Mouse (Mus musculus) embryonic facial prominence, embryonic 15.5 days (tissue): ENCODE measurements around the gene Fli1. TPM values are rescaled to one million over a fixed set of nuclear protein-coding genes. Genes with fewer than 3 reads are reported as not detected.

Experiments
- ATAC-seq: fragments of 200-750 bp; cut with Nextera tagmentation; 2 replicates; pipeline ENCODE4 v1.8.0; 2017; ENCODE audit warnings: low read depth, moderate TSS enrichment; ENCODE audit not compliant: insufficient number of reproducible peaks, low FRiP score, low TSS enrichment
- H3K27ac ChIP-seq: fragments of 300-500 bp; sonication (generic); replicated peaks from 2 replicates; pipeline ENCODE4 v1.5.1; 2015; ENCODE audit warnings: mild to moderate bottlenecking, inconsistent platforms
- H3K27me3 ChIP-seq: fragments of 300-500 bp; sonication (generic); 2 replicates; pipeline ENCODE4 v1.6.1; 2015; ENCODE audit warnings: inconsistent platforms
- H3K36me3 ChIP-seq: fragments of 300-500 bp; sonication (generic); 2 replicates; pipeline ENCODE4 v1.6.1; 2015; ENCODE audit warnings: mild to moderate bottlenecking, inconsistent platforms
- H3K4me1 ChIP-seq: fragments of 300-500 bp; sonication (generic); 2 replicates; pipeline ENCODE4 v1.6.1; 2015; ENCODE audit warnings: inconsistent platforms
- H3K4me2 ChIP-seq: fragments of 300-500 bp; sonication (generic); replicated peaks from 2 replicates; pipeline ENCODE4 v1.6.1; 2015; ENCODE audit warnings: mild to moderate bottlenecking, inconsistent platforms
- H3K4me3 ChIP-seq: fragments of 300-500 bp; sonication (generic); replicated peaks from 2 replicates; pipeline ENCODE4 v1.5.1; 2015; ENCODE audit warnings: mild to moderate bottlenecking, inconsistent platforms
- H3K9ac ChIP-seq: fragments of 300-500 bp; sonication (generic); 2 replicates; pipeline ENCODE4 v1.6.1; 2015; ENCODE audit warnings: inconsistent platforms
- H3K9me3 ChIP-seq: fragments of 300-500 bp; sonication (generic); replicated peaks from 2 replicates; pipeline ENCODE4 v1.6.1; 2016; ENCODE audit warnings: inconsistent platforms
- WGBS: fragments of 180-500 bp; shearing (Covaris S2); methylation state at CpG from one replicate; pipeline ENCODE4 v1.1.7; 2015; 5-methylcytosine and 5-hydroxymethylcytosine counted together
- polyA plus RNA-seq: library from polyadenylated mRNA; unstranded; fragments of >200 nt; fragmentation: Nextera tagmentation; extraction: Ambion mirVana; gene quantifications from 2 replicates; pipeline ENCODE4 v1.2.1, GENCODE M21; 2015

Gene Fli1
- polyA plus RNA-seq, 1 experiment from 2014 or later, result 18.2 TPM

GRCm38 (mm10) chr9:32450161-32450560 lies 92.5 kb downstream of the Fli1 start:
- no peak for ATAC-seq
- no peaks in the 10 kb centered on the region for H3K9me3 ChIP-seq
- H3K4me1 ChIP-seq, result peaks cover 13% of the 10 kb centered on the region; the same call in 1 of the 2 replicates
- H3K9ac ChIP-seq, result no peak overlapping the region
- no peak overlapping the region for H3K4me2 ChIP-seq
- 38% methylated on average over 7 of the region's 7 CpGs for WGBS
- no peaks in the 10 kb centered on the region for H3K36me3 ChIP-seq
- no peak overlapping the region for H3K4me3 ChIP-seq
- H3K27me3 ChIP-seq, result peaks cover 3% of the 10 kb centered on the region; the same call in 1 of the 2 replicates
- no peak overlapping the region for H3K27ac ChIP-seq

GRCm38 (mm10) chr9:32448766-32449165 lies 93.9 kb downstream of the Fli1 start:
- H3K27me3 ChIP-seq, result peaks cover 3% of the 10 kb centered on the region; the same call in 1 of the 2 replicates
- no peaks in the 10 kb centered on the region for H3K36me3 ChIP-seq
- no peak overlapping the region for H3K9ac ChIP-seq
- 80% methylated on average over 5 of the region's 5 CpGs for WGBS
- H3K27ac ChIP-seq, result no peak overlapping the region
- H3K4me2 ChIP-seq, result no peak overlapping the region
- peaks cover 13% of the 10 kb centered on the region; the same call in 1 of the 2 replicates for H3K4me1 ChIP-seq
- H3K9me3 ChIP-seq, result no peaks in the 10 kb centered on the region
- no peak for ATAC-seq
- H3K4me3 ChIP-seq, result no peak overlapping the region

- no peaks in the 10 kb centered on the region for H3K4me1 ChIP-seq
- no peak for ATAC-seq
- H3K4me2 ChIP-seq, result no peak overlapping the region
- H3K27ac ChIP-seq, result no peak overlapping the region
- no peaks in the 10 kb centered on the region for H3K36me3 ChIP-seq
- no peaks in the 10 kb centered on the region for H3K9me3 ChIP-seq
- no peak overlapping the region for H3K9ac ChIP-seq
- WGBS, result 57% methylated on average over 3 of the region's 3 CpGs
- no peak overlapping the region for H3K4me3 ChIP-seq
- H3K27me3 ChIP-seq, result peaks cover 3% of the 10 kb centered on the region; the same call in 1 of the 2 replicates
Measured at GRCm38 (mm10) chr9:32445789-32446188, 96.9 kb downstream of the Fli1 start.

- no peak for ATAC-seq
- WGBS, result 69% methylated on average over 6 of the region's 6 CpGs
- no peaks in the 10 kb centered on the region for H3K9me3 ChIP-seq
- no peak overlapping the region; the same call in 1 of the 2 replicates for H3K27ac ChIP-seq
- no peaks in the 10 kb centered on the region for H3K27me3 ChIP-seq
- H3K4me2 ChIP-seq, result no peak overlapping the region
- H3K36me3 ChIP-seq, result no peaks in the 10 kb centered on the region
- H3K9ac ChIP-seq, result no peak overlapping the region
- no peak overlapping the region for H3K4me3 ChIP-seq
- H3K4me1 ChIP-seq, result no peaks in the 10 kb centered on the region
Measured at GRCm38 (mm10) chr9:32444453-32445201, 98.0 kb downstream of the Fli1 start.

GRCm38 (mm10) chr9:32443817-32444216 lies 98.8 kb downstream of the Fli1 start:
- H3K4me1 ChIP-seq, result no peaks in the 10 kb centered on the region
- no peak overlapping the region for H3K4me3 ChIP-seq
- WGBS, result 21% methylated on average over 6 of the region's 6 CpGs
- no peak overlapping the region for H3K9ac ChIP-seq
- H3K27ac ChIP-seq, result 0 out of 2 replicates have a peak overlapping the region, but pooled peaks have one; percentile 17
- H3K4me2 ChIP-seq, result no peak overlapping the region
- H3K36me3 ChIP-seq, result no peaks in the 10 kb centered on the region
- no peaks in the 10 kb centered on the region for H3K27me3 ChIP-seq
- peak; percentile 54; the same call in 1 of the 2 replicates for ATAC-seq
- no peaks in the 10 kb centered on the region for H3K9me3 ChIP-seq

- no peaks in the 10 kb centered on the region for H3K9me3 ChIP-seq
- no peak overlapping the region for H3K4me3 ChIP-seq
- 0 out of 2 replicates have a peak overlapping the region, but pooled peaks have one; percentile 17 for H3K27ac ChIP-seq
- H3K27me3 ChIP-seq, result no peaks in the 10 kb centered on the region
- no peak overlapping the region for H3K4me2 ChIP-seq
- H3K4me1 ChIP-seq, result no peaks in the 10 kb centered on the region
- no peak for ATAC-seq
- H3K9ac ChIP-seq, result no peak overlapping the region
- H3K36me3 ChIP-seq, result no peaks in the 10 kb centered on the region
- 63% methylated on average over 3 of the region's 3 CpGs for WGBS
Measured at GRCm38 (mm10) chr9:32443115-32443514, 99.5 kb downstream of the Fli1 start.

- no peak overlapping the region for H3K9ac ChIP-seq
- no peak overlapping the region for H3K4me3 ChIP-seq
- H3K27ac ChIP-seq, result no peak overlapping the region
- H3K27me3 ChIP-seq, result no peaks in the 10 kb centered on the region
- ATAC-seq, result no peak
- no peaks in the 10 kb centered on the region for H3K36me3 ChIP-seq
- 57% methylated on average over 19 of the region's 19 CpGs for WGBS
- peaks cover 16% of the 10 kb centered on the region; the same call in 1 of the 2 replicates for H3K4me1 ChIP-seq
- H3K4me2 ChIP-seq, result no peak overlapping the region
- H3K9me3 ChIP-seq, result no peaks in the 10 kb centered on the region
Measured at GRCm38 (mm10) chr9:32434241-32435213, 108.1 kb downstream of the Fli1 start.

GRCm38 (mm10) chr9:32431061-32431460 lies 111.6 kb downstream of the Fli1 start:
- 57% methylated on average over 3 of the region's 3 CpGs for WGBS
- no peak overlapping the region for H3K4me2 ChIP-seq
- H3K27me3 ChIP-seq, result no peaks in the 10 kb centered on the region
- no peak overlapping the region for H3K4me3 ChIP-seq
- ATAC-seq, result no peak
- H3K36me3 ChIP-seq, result 0 out of 2 replicates have a peak, but pooled peaks cover 2% of the 10 kb centered on the region
- no peak overlapping the region for H3K9ac ChIP-seq
- peaks cover 10% of the 10 kb centered on the region; the same call in 1 of the 2 replicates for H3K4me1 ChIP-seq
- no peak overlapping the region; the same call in 1 of the 2 replicates for H3K27ac ChIP-seq
- H3K9me3 ChIP-seq, result no peaks in the 10 kb centered on the region

- ATAC-seq, result no peak
- Histone ChIP-seq H3K4me3 (no peak overlapping the region), H3K36me3 (peaks cover 17% of the 10 kb centered on the region; the same call in 1 of the 2 replicates), H3K27ac (no peak overlapping the region), H3K27me3 (no peaks in the 10 kb centered on the region), H3K9ac (no peak overlapping the region), H3K9me3 (no peaks in the 10 kb centered on the region), H3K4me2 (no peak overlapping the region), H3K4me1 (no peaks in the 10 kb centered on the region)
- 74% methylated on average over 7 of the region's 7 CpGs for WGBS
Measured at GRCm38 (mm10) chr9:32425321-32425720, 117.3 kb downstream of the Fli1 start.

GRCm38 (mm10) chr9:32420711-32421110 lies 122.0 kb downstream of the Fli1 start:
- peaks cover 9% of the 10 kb centered on the region for H3K4me1 ChIP-seq
- no peaks in the 10 kb centered on the region for H3K27me3 ChIP-seq
- H3K4me2 ChIP-seq, result no peak overlapping the region
- no peaks in the 10 kb centered on the region for H3K9me3 ChIP-seq
- ATAC-seq, result no peak
- no peak overlapping the region for H3K9ac ChIP-seq
- H3K27ac ChIP-seq, result no peak overlapping the region
- no peak overlapping the region for H3K4me3 ChIP-seq
- peaks cover 13% of the 10 kb centered on the region; the same call in 1 of the 2 replicates for H3K36me3 ChIP-seq
